Mouse (Mus musculus): ENCODE results near the gene Plekhg6. TPM values are rescaled to one million over a fixed set of nuclear protein-coding genes. Genes with fewer than 3 reads are reported as not detected.

The Plekhg6 gene
- total RNA-seq, 1 experiment = 1.1 TPM

GRCm38 (mm10) chr6:125411661-125412060, 31.1 kb upstream of the Plekhg6 start:
- no peak for TF ChIP-seq HCFC1 (IDR thresholded peaks at IDR 0.05; ENCODE audit: borderline replicate concordance, insufficient read depth, low read length)
- TF ChIP-seq ZC3H11A (IDR thresholded peaks at IDR 0.05; ENCODE audit: borderline replicate concordance, low read depth, low read length) = no peak
- no peak for TF ChIP-seq CHD2 (IDR thresholded peaks at IDR 0.05; ENCODE audit: low read depth, low read length)
- no peak for TF ChIP-seq MAFK (IDR thresholded peaks at IDR 0.05; ENCODE audit: insufficient read depth, low read depth, low read length)
- no peak for TF ChIP-seq ZNF384 (IDR thresholded peaks at IDR 0.05; ENCODE audit: low read depth, low read length)
- in situ Hi-C loops (cut with MboI; ENCODE audit: low sequenced_read_pairs in 2 of 2, unreplicated experiment in 2 of 2) = no loop called here
- Histone ChIP-seq H3K4me1 (ENCODE audit: control insufficient read depth in 2 of 2, insufficient read depth in 2 of 2, low read length in 2 of 2, poor library complexity in 1 of 2) (peaks cover 0 to 5% of the 10 kb centered on the region in 2 experiments; a peak in 1 of 4 replicates), H3K9me3 (ENCODE audit: control insufficient read depth, insufficient read depth, low read depth, low read length) (no peaks in the 10 kb centered on the region), H3K4me3 (ENCODE audit: insufficient read depth in 1 of 2, low read depth in 1 of 2, low read length in 2 of 2, poor library complexity in 1 of 2, severe bottlenecking in 1 of 2) (no peak overlapping the region), H3K27ac (ENCODE audit: insufficient read depth, low read depth, low read length, poor library complexity, severe bottlenecking) (peak overlapping the region; percentile 87), H3K36me3 (ENCODE audit: control insufficient read depth, insufficient read depth, low read length, poor library complexity, severe bottlenecking) (no peaks in the 10 kb centered on the region), H3K9ac (ENCODE audit: insufficient read depth, low read depth, low read length, poor library complexity, severe bottlenecking) (no peak overlapping the region; the same call in 1 of the 2 replicates)
- no peak for DNase-seq (ENCODE audit: low read depth, low spot score)

GRCm38 (mm10) chr6:125410995-125411547, 30.5 kb upstream of the Plekhg6 start:
- TF ChIP-seq CHD2 (IDR thresholded peaks at IDR 0.05; ENCODE audit: low read depth, low read length) = no peak
- TF ChIP-seq ZC3H11A (IDR thresholded peaks at IDR 0.05; ENCODE audit: borderline replicate concordance, low read depth, low read length) = no peak
- no peak for TF ChIP-seq MAFK (IDR thresholded peaks at IDR 0.05; ENCODE audit: insufficient read depth, low read depth, low read length)
- TF ChIP-seq ZNF384 (IDR thresholded peaks at IDR 0.05; ENCODE audit: low read depth, low read length) = no peak
- TF ChIP-seq HCFC1 (IDR thresholded peaks at IDR 0.05; ENCODE audit: borderline replicate concordance, insufficient read depth, low read length) = no peak
- Histone ChIP-seq H3K9ac (ENCODE audit: insufficient read depth, low read depth, low read length, poor library complexity, severe bottlenecking) (peak overlapping the region; percentile 61), H3K9me3 (ENCODE audit: control insufficient read depth, insufficient read depth, low read depth, low read length) (no peaks in the 10 kb centered on the region), H3K4me3 (ENCODE audit: insufficient read depth in 1 of 2, low read depth in 1 of 2, low read length in 2 of 2, poor library complexity in 1 of 2, severe bottlenecking in 1 of 2) (peak overlapping the region; percentile 32 to 51), H3K27ac (ENCODE audit: insufficient read depth, low read depth, low read length, poor library complexity, severe bottlenecking) (peak overlapping the region; percentile 87), H3K4me1 (ENCODE audit: control insufficient read depth in 2 of 2, insufficient read depth in 2 of 2, low read length in 2 of 2, poor library complexity in 1 of 2) (peaks cover 0 to 5% of the 10 kb centered on the region in 2 experiments; a peak in 1 of 4 replicates), H3K36me3 (ENCODE audit: control insufficient read depth, insufficient read depth, low read length, poor library complexity, severe bottlenecking) (no peaks in the 10 kb centered on the region)
- peak; percentile 81 for DNase-seq (ENCODE audit: low read depth, low spot score)
- in situ Hi-C loops (cut with MboI; ENCODE audit: low sequenced_read_pairs in 2 of 2, unreplicated experiment in 2 of 2) = no loop called here

DNA sequence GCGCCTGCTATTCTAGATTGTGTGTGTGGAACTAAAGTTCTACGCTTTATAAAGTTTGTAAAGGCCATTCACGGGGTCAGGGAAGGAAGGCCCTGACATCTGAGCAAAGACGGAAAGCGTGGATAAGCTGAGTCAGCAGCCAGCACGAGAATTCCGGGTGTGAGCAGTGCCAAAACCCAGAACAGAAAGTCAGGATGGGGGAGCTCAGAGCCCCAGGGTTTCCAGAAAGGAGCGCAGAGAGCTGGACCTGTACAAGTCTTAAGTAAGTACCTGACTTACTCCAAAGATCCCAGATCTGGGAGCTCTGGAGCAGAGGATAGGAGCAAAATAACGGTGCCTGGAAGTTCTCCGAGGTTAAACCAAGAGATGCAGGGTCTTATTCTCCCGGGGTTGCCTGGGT, 30.0 kb upstream of the Plekhg6 start:
- H3K4me3 ChIP-seq (ENCODE audit: insufficient read depth in 1 of 2, low read depth in 1 of 2, low read length in 2 of 2, poor library complexity in 1 of 2, severe bottlenecking in 1 of 2) = peak overlapping the region; percentile 32 to 51
- in situ Hi-C loops (cut with MboI; ENCODE audit: low sequenced_read_pairs in 2 of 2, unreplicated experiment in 2 of 2) = no loop called here
- DNase-seq (ENCODE audit: low read depth, low spot score) = no peak
- H3K9me3 ChIP-seq (ENCODE audit: control insufficient read depth, insufficient read depth, low read depth, low read length) = no peaks in the 10 kb centered on the region
- H3K27ac ChIP-seq (ENCODE audit: insufficient read depth, low read depth, low read length, poor library complexity, severe bottlenecking) = peak overlapping the region; percentile 87
- H3K4me1 ChIP-seq (ENCODE audit: control insufficient read depth in 2 of 2, insufficient read depth in 2 of 2, low read length in 2 of 2, poor library complexity in 1 of 2) = peaks cover 0 to 9% of the 10 kb centered on the region in 2 experiments; a peak in 2 of 4 replicates
- TF ChIP-seq MAFK (IDR thresholded peaks at IDR 0.05; ENCODE audit: insufficient read depth, low read depth, low read length) (peak; percentile 93), HCFC1 (IDR thresholded peaks at IDR 0.05; ENCODE audit: borderline replicate concordance, insufficient read depth, low read length) (no peak), CHD2 (IDR thresholded peaks at IDR 0.05; ENCODE audit: low read depth, low read length) (no peak), ZNF384 (IDR thresholded peaks at IDR 0.05; ENCODE audit: low read depth, low read length) (no peak), ZC3H11A (IDR thresholded peaks at IDR 0.05; ENCODE audit: borderline replicate concordance, low read depth, low read length) (no peak)
- peak overlapping the region; percentile 61 for H3K9ac ChIP-seq (ENCODE audit: insufficient read depth, low read depth, low read length, poor library complexity, severe bottlenecking)
- H3K36me3 ChIP-seq (ENCODE audit: control insufficient read depth, insufficient read depth, low read length, poor library complexity, severe bottlenecking) = no peaks in the 10 kb centered on the region

GRCm38 (mm10) chr6:125407657-125408056, 27.1 kb upstream of the Plekhg6 start:
- no peaks in the 10 kb centered on the region for H3K9me3 ChIP-seq (ENCODE audit: control insufficient read depth, insufficient read depth, low read depth, low read length)
- in situ Hi-C loops (cut with MboI; ENCODE audit: low sequenced_read_pairs in 2 of 2, unreplicated experiment in 2 of 2) = no loop called here
- no peak overlapping the region for H3K4me3 ChIP-seq (ENCODE audit: insufficient read depth in 1 of 2, low read depth in 1 of 2, low read length in 2 of 2, poor library complexity in 1 of 2, severe bottlenecking in 1 of 2)
- peaks cover 4 to 16% of the 10 kb centered on the region in 2 experiments; a peak in 3 of 4 replicates for H3K4me1 ChIP-seq (ENCODE audit: control insufficient read depth in 2 of 2, insufficient read depth in 2 of 2, low read length in 2 of 2, poor library complexity in 1 of 2)
- H3K27ac ChIP-seq (ENCODE audit: insufficient read depth, low read depth, low read length, poor library complexity, severe bottlenecking) = no peak overlapping the region
- H3K36me3 ChIP-seq (ENCODE audit: control insufficient read depth, insufficient read depth, low read length, poor library complexity, severe bottlenecking) = no peaks in the 10 kb centered on the region
- TF ChIP-seq CHD2 (IDR thresholded peaks at IDR 0.05; ENCODE audit: low read depth, low read length) = no peak
- no peak for TF ChIP-seq ZC3H11A (IDR thresholded peaks at IDR 0.05; ENCODE audit: borderline replicate concordance, low read depth, low read length)
- no peak for TF ChIP-seq HCFC1 (IDR thresholded peaks at IDR 0.05; ENCODE audit: borderline replicate concordance, insufficient read depth, low read length)
- TF ChIP-seq ZNF384 (IDR thresholded peaks at IDR 0.05; ENCODE audit: low read depth, low read length) = no peak
- no peak for TF ChIP-seq MAFK (IDR thresholded peaks at IDR 0.05; ENCODE audit: insufficient read depth, low read depth, low read length)
- DNase-seq (ENCODE audit: low read depth, low spot score) = no peak
- H3K9ac ChIP-seq (ENCODE audit: insufficient read depth, low read depth, low read length, poor library complexity, severe bottlenecking) = no peak overlapping the region

Measured in ES-E14 (cell line).